Mouse (Mus musculus) intestine, postnatal 0 days (tissue): ENCODE data around the gene Arhgef28. TPM values are rescaled to one million over a fixed set of nuclear protein-coding genes. Genes with fewer than 3 reads are reported as not detected.

ENCODE experiments used
- ATAC-seq: fragments of 200-750 bp; cut with Nextera tagmentation; 2 replicates; pipeline ENCODE4 v1.8.0; 2017; ENCODE audit warnings: mild to moderate bottlenecking, moderate TSS enrichment, moderate library complexity
- H3K27ac ChIP-seq: fragments of 300-500 bp; sonication (generic); 2 replicates; pipeline ENCODE4 v1.5.1; 2014; ENCODE audit warnings: mild to moderate bottlenecking, low read depth, low read length, moderate library complexity
- H3K27me3 ChIP-seq: fragments of 300-500 bp; sonication (generic); replicated peaks from 2 replicates; pipeline ENCODE4 v1.6.1; 2014; ENCODE audit warnings: low read length, mixed read lengths; ENCODE audit not compliant: control insufficient read depth, insufficient read depth
- H3K36me3 ChIP-seq: fragments of 300-500 bp; sonication (generic); 2 replicates; pipeline ENCODE4 v1.6.1; 2014; ENCODE audit warnings: mild to moderate bottlenecking, moderate library complexity; ENCODE audit not compliant: control insufficient read depth, insufficient read depth
- H3K4me1 ChIP-seq: fragments of 300-500 bp; sonication (generic); replicated peaks from 2 replicates; pipeline ENCODE4 v1.6.1; 2014; ENCODE audit warnings: antibody characterized with exemption, low read length, mixed read lengths; ENCODE audit not compliant: control insufficient read depth, insufficient read depth
- H3K4me2 ChIP-seq: fragments of 300-500 bp; sonication (generic); replicated peaks from 2 replicates; pipeline ENCODE4 v1.6.1; 2014; ENCODE audit warnings: low read depth, mild to moderate bottlenecking, moderate library complexity
- H3K4me3 ChIP-seq: fragments of 300-500 bp; sonication (generic); 2 replicates; pipeline ENCODE4 v1.5.1; 2014; ENCODE audit warnings: low read depth, low read length
- H3K9ac ChIP-seq: fragments of 300-500 bp; sonication (generic); 2 replicates; pipeline ENCODE4 v1.6.1; 2014; ENCODE audit warnings: mild to moderate bottlenecking, low read depth, low read length
- H3K9me3 ChIP-seq: fragments of 300-500 bp; sonication (generic); 2 replicates; pipeline ENCODE4 v1.6.1; 2016; ENCODE audit warnings: mixed run types; ENCODE audit not compliant: control insufficient read depth
- CTCF ChIP-seq: sonication (generic); IDR thresholded peaks from 2 replicates; pipeline ENCODE4 v1.5.1; 2016; ENCODE audit warnings: low read depth, mild to moderate bottlenecking, control low read depth, antibody characterized with exemption, moderate library complexity
- WGBS: fragments of 180-500 bp; shearing (Covaris S2); extraction: QIAGEN DNeasy Blood & Tissue Kit; methylation state at CpG from one replicate; pipeline ENCODE4 v1.1.7; 2014; 5-methylcytosine and 5-hydroxymethylcytosine counted together
- polyA plus RNA-seq: library from polyadenylated mRNA; unstranded; fragments of >200 nt; fragmentation: Nextera tagmentation; extraction: Ambion mirVana; gene quantifications from 2 replicates; pipeline ENCODE4 v1.2.1, GENCODE M21; 2015

Gene Arhgef28
- polyA plus RNA-seq, 1 experiment from 2014 or later: 13.8 TPM

DNA sequence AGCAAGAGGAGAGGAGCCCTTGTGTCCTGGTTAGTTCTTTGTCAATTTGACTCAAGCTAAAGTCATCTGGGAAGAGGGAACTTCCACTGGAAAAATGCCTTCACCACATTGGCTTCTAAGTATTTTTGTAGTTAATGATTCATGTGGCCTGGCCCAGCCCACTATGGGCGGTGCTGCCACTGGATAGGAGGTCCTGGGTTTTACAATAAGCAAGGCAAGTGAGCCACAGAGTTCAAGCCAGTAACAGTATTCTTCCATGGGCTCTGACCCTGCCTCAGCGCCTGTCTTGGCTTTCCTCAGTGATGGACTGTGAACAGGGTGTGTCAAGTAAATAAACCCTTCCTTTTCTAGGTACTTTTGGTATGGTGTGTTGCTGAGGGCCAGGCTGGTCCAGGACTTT is 229.6 kb downstream of the Arhgef28 start:
- 38% methylated on average over 2 of the region's 2 CpGs for WGBS
- H3K4me3 ChIP-seq: no peak overlapping the region
- no peaks in the 10 kb centered on the region for H3K27me3 ChIP-seq
- H3K4me1 ChIP-seq: peaks cover 4% of the 10 kb centered on the region; the same call in 1 of the 2 replicates
- H3K36me3 ChIP-seq: no peaks in the 10 kb centered on the region
- peak; percentile 97 for ATAC-seq
- no peaks in the 10 kb centered on the region for H3K9me3 ChIP-seq
- TF ChIP-seq CTCF: no peak
- H3K4me2 ChIP-seq: no peak overlapping the region
- H3K27ac ChIP-seq: no peak overlapping the region
- no peak overlapping the region for H3K9ac ChIP-seq

DNA sequence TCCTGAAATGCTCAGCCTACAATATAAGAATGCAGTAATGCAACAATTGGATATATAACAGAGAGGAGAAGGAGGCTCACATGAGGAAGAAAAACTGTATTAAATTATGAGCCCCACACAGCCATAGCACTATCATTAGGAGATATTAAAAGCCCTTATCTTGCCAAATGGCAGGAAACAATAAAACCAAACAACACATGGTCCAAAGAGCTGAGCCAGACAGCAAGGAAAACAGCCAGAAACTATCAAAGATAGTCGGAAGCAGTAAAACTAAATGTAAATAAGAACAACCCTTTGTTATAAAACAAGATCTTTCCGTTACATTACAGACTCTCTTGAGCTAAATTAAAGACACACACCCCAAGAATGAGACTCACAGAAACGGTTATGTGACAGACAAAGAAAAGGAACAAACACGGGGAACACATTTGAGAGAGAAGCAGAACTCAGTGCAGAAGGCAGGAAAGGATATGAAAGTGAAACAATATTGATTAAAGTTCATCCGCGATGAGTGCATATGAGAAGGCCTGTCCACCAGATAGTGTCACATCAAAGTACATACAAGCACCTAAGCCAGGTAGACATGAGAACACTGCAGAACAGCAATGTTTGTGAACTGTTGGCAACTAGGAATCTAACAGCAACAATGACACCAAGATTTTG is 231.6 kb downstream of the Arhgef28 start:
- Histone ChIP-seq H3K9ac (no peak overlapping the region), H3K4me2 (peak overlapping the region; percentile 42; the same call in 1 of the 2 replicates), H3K4me1 (peaks cover 4% of the 10 kb centered on the region; the same call in 1 of the 2 replicates), H3K36me3 (no peaks in the 10 kb centered on the region), H3K27ac (no peak overlapping the region), H3K27me3 (no peaks in the 10 kb centered on the region), H3K4me3 (0 out of 2 replicates have a peak overlapping the region, but pooled peaks have one; percentile 2), H3K9me3 (no peaks in the 10 kb centered on the region)
- WGBS: 24% methylated on average over 6 of the region's 6 CpGs
- ATAC-seq: peak; percentile 37
- TF ChIP-seq CTCF: no peak

DNA sequence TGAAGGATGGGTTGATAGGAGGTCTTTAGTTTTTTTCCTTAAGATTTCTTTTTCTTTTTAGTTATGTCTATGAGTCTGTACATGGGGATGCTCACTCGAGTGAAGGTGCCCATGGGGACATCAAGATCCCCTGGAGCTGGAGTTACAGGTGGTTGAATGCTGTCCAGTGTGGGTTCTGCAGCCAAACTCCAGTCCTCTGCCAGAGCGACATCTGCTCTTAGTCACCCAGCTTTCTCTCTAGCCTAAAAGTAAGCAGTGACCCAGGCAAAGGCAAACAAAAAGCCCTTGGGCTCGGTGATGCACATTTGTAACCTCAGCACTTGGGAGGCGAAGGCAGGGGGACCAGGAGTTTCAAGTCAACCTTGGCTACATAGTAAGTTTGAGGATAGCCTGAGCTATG is 232.3 kb downstream of the Arhgef28 start:
- Histone ChIP-seq H3K4me1 (peaks cover 4% of the 10 kb centered on the region; the same call in 1 of the 2 replicates), H3K36me3 (no peaks in the 10 kb centered on the region), H3K4me2 (no peak overlapping the region), H3K4me3 (no peak overlapping the region), H3K27ac (no peak overlapping the region), H3K9me3 (no peaks in the 10 kb centered on the region), H3K27me3 (no peaks in the 10 kb centered on the region), H3K9ac (no peak overlapping the region)
- TF ChIP-seq CTCF: no peak
- 62% methylated on average over 4 of the region's 4 CpGs for WGBS
- no peak for ATAC-seq

DNA sequence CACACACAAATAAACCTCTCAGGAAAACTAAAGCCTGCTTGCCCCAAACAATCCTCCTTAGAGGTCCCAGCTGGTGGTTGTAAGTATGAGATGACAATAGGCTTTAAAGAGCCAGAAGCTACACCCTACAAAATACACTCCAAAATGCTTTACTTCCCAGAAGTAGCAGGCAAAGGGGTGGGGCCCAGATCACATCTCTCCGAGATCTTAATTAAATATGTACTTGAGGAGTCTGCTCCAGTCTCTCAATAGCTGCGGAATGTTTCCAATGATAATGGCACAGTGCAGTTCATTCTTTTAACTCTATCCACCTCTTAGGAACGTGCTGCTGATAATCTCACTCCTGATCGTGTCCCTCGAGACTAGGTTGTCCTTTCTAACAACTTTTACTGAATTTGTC is 240.2 kb downstream of the Arhgef28 start:
- Histone ChIP-seq H3K27me3 (no peaks in the 10 kb centered on the region), H3K4me3 (no peak overlapping the region), H3K4me2 (no peak overlapping the region), H3K36me3 (peaks cover 9% of the 10 kb centered on the region; the same call in 1 of the 2 replicates), H3K9me3 (no peaks in the 10 kb centered on the region), H3K4me1 (no peaks in the 10 kb centered on the region), H3K9ac (no peak overlapping the region), H3K27ac (no peak overlapping the region)
- TF ChIP-seq CTCF: no peak
- 50% methylated on average over 5 of the region's 5 CpGs for WGBS
- ATAC-seq: no peak

DNA sequence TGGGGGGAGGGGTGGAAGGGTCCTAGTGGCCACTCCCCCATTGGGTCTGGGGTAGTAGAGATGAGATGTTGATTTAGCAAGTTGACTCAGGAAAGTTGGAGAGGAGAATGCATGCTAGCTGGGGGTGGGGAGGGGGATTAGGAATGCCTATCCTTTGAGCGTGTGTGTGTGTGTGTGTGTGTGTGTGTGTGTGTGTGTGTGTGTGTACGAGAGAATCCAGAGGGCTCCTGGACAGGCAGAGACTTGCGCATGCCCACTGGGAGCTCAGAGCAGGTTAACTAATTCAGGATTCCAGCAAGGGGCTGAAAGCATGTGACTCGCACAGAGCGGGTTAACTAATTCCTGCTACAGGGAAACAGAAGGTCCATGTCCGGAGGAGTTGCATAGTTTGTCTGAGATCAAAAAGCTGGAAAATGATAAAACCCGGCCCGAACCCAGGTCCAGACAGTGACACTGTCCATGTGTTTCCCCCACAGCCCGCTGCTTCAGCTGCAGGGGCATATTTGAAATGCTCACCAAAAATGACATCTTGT is 241.3 kb downstream of the Arhgef28 start:
- Histone ChIP-seq H3K36me3 (peaks cover 9% of the 10 kb centered on the region; the same call in 1 of the 2 replicates), H3K9me3 (no peaks in the 10 kb centered on the region), H3K4me3 (no peak overlapping the region), H3K27ac (no peak overlapping the region), H3K4me1 (no peaks in the 10 kb centered on the region), H3K4me2 (no peak overlapping the region), H3K9ac (no peak overlapping the region), H3K27me3 (no peaks in the 10 kb centered on the region)
- no peak for TF ChIP-seq CTCF
- ATAC-seq: no peak
- WGBS: 73% methylated on average over 9 of the region's 9 CpGs

DNA sequence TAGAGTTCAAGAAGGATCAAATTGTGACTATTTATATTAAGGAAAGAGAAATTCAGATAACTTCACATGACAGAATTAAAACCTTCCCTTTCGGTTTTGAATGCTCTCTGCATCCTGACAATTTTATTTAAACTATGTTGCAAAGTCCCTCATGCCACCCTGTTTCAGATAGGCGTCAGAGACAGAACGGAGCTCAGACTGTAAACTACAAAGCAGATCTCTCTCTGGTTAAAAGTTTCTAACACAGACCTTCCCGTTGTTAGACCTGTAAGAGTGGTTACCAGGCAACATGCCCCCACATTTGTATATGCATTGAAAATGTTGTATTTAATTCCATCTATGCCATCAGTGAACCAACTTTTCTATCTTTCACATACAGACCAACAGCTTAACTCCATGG is 246.1 kb downstream of the Arhgef28 start:
- no peak overlapping the region for H3K4me2 ChIP-seq
- H3K9me3 ChIP-seq: no peaks in the 10 kb centered on the region
- WGBS: 78% methylated on average over 4 of the region's 4 CpGs
- H3K4me1 ChIP-seq: no peaks in the 10 kb centered on the region
- H3K27ac ChIP-seq: no peak overlapping the region
- H3K27me3 ChIP-seq: no peaks in the 10 kb centered on the region
- H3K36me3 ChIP-seq: peaks cover 9% of the 10 kb centered on the region; the same call in 1 of the 2 replicates
- H3K4me3 ChIP-seq: no peak overlapping the region
- H3K9ac ChIP-seq: no peak overlapping the region
- no peak for ATAC-seq
- no peak for TF ChIP-seq CTCF
